Mouse (Mus musculus): ENCODE measurements at regions not wholly inside any gene's neighbourhood (a gene's known extent, or its start where the extent isn't known, plus 50 kb on each side); places are given as distances from the start of the nearest gene placed in this dataset.
"Not testable (repeated sequence)": the region's sequence is repeated elsewhere in the genome, so short reads cannot be mapped to it uniquely, and the experiment has no call there.

DNA sequence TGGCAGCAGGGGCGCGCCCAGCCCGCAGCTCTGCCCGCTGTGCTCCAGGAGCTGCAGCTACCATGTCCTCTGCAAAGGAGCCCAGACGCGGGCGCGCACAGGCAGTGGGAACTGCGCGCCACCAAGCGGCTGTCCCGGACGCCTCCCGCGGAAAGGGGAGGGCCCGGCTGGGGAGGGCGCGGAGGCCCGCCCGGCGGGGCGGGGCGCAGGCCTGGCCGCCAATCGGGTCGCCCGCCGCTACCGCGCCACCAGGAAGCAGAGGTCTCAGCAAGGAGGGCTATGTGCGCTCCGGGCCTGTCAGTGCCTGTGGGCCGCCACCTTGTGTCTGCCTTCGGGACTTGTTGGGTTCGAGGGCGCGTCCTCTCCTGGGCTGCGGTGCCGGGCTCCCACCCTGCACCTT is 367.0 kb upstream of the Ywhaq start:
- peak; percentile 3 for DNase-seq

GRCm38 (mm10) chr12:21778717-21779116 is 361.3 kb upstream of the Ywhaq start:
- DNase-seq = not testable (repeated sequence)

GRCm38 (mm10) chr12:21778308-21778707 is 360.9 kb upstream of the Ywhaq start:
- DNase-seq = not testable (repeated sequence)

DNA sequence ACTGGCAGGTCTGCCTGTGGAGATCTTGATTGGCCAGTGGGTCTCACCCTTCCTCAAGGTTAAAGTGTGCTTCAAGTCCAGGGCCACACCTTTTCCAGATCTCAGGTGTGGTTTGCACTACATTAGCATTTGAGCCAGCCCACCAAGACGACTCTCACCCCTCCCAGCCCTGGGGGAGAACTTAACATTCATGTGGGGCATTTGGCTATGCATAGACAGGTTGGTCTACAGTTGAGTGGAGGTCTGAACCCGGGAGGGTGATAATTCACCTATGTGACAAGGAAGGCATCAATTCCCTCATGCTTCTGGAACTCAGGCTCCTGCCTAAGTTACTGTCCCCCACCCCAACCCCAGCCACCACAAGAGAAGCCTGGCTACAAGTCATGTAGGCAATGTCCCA is 350.3 kb upstream of the Ywhaq start:
- not testable (repeated sequence) for DNase-seq

Data from retina, postnatal 1 day (tissue).